Mouse (Mus musculus) ES-Bruce4 (cell line): Measurements from ENCODE around the gene Thbs1. TPM values are rescaled to one million over a fixed set of nuclear protein-coding genes. Genes with fewer than 3 reads are reported as not detected.

ENCODE experiments used
- H3K27ac ChIP-seq: 2 replicates; pipeline ENCODE4 v1.5.1; 2012; ENCODE audit warnings: low read length, inconsistent platforms; ENCODE audit not compliant: insufficient read depth
- H3K27me3 ChIP-seq: 2 replicates; pipeline ENCODE4 v1.6.1; 2012; ENCODE audit warnings: mild to moderate bottlenecking, low read length, inconsistent platforms; ENCODE audit not compliant: control insufficient read depth, poor library complexity, insufficient read depth, severe bottlenecking
- H3K36me3 ChIP-seq: 2 replicates; pipeline ENCODE4 v1.6.1; 2012; ENCODE audit warnings: inconsistent platforms, mild to moderate bottlenecking, low read length, moderate library complexity; ENCODE audit not compliant: control insufficient read depth, poor library complexity, insufficient read depth, severe bottlenecking
- H3K4me1 ChIP-seq: one replicate; pipeline ENCODE4 v1.8.1; 2011; ENCODE audit warnings: low read length; ENCODE audit not compliant: control insufficient read depth, insufficient read depth
- H3K4me3 ChIP-seq: 2 replicates; pipeline ENCODE4 v1.5.1; 2011; ENCODE audit warnings: low read depth, mild to moderate bottlenecking, low read length
- H3K9ac ChIP-seq: 2 replicates; pipeline ENCODE4 v1.6.1; 2012; ENCODE audit warnings: low read depth, mild to moderate bottlenecking, inconsistent platforms; ENCODE audit not compliant: poor library complexity, severe bottlenecking
- H3K9me3 ChIP-seq: replicated peaks from 2 replicates; pipeline ENCODE4 v1.6.1; 2012; ENCODE audit warnings: mild to moderate bottlenecking, low read length, inconsistent platforms; ENCODE audit not compliant: control insufficient read depth, poor library complexity, insufficient read depth, severe bottlenecking
- CTCF ChIP-seq: IDR thresholded peaks from one replicate; pipeline ENCODE4 v1.8.1; 2011; ENCODE audit warnings: low read depth, low read length
- EP300 ChIP-seq: IDR thresholded peaks from 2 replicates; pipeline ENCODE4 v1.6.1; 2011; ENCODE audit warnings: low read depth, low read length; ENCODE audit not compliant: insufficient read depth
- POLR2A ChIP-seq: IDR thresholded peaks from one replicate; pipeline ENCODE4 v1.8.1; 2011; ENCODE audit warnings: low read length; ENCODE audit not compliant: insufficient read depth
- polyA plus RNA-seq: library from polyadenylated mRNA; stranded (reverse); fragments of >200 nt; gene quantifications from 2 replicates; pipeline ENCODE4 v1.2.4, GENCODE M21; 2011; ENCODE audit warnings: low read depth; ENCODE audit not compliant: missing spikeins, insufficient read depth, insufficient read length

Thbs1 gene
- polyA plus RNA-seq, 1 experiment, result 116 TPM

DNA sequence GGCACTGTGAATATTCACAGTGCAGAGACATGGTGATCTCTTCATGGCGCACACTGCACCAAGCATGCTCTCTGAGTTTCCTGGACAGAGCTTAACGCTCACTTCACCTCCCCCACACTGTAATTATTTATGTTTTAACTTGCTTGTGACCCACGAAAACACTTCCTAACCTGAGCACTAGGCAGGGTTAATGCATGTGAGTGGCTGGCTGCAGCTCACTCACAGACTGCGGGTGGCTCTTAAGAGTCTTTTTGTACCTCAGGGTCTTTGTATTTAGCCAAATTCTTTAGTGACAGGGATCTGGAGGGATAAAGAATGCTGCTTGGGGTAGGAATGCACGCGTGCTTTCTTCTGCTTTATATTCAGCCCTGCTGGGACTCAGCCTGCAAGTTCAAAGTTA, 48.9 kb downstream of the Thbs1 start:
- H3K27me3 ChIP-seq, result no peaks in the 10 kb centered on the region
- no peak overlapping the region for H3K27ac ChIP-seq
- H3K4me1 ChIP-seq, result no peaks in the 10 kb centered on the region
- H3K4me3 ChIP-seq, result no peak overlapping the region
- no peak for TF ChIP-seq EP300
- no peak for TF ChIP-seq POLR2A
- no peak for TF ChIP-seq CTCF
- H3K9me3 ChIP-seq, result no peaks in the 10 kb centered on the region
- no peaks in the 10 kb centered on the region for H3K36me3 ChIP-seq
- no peak overlapping the region for H3K9ac ChIP-seq

DNA sequence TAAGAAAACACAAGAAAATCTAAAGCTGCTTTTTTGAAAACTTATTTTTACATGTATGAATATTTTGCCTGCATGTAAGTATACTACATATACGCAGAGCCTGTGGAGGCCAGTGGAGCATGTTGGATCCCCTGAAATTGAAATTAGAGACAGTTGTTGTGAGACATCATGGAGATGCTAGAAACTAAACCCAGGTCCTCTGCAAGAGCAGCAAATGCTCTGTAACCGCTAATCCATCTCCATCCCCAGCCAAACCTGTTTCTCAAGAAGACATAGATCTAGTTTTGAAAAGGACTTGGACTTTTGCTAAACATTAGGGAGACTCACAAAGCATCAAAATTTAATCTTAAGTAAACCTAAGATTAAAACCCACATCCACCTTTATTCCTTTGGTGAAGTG, 49.3 kb downstream of the Thbs1 start:
- Histone ChIP-seq H3K4me3 (no peak overlapping the region), H3K4me1 (no peaks in the 10 kb centered on the region), H3K9me3 (no peaks in the 10 kb centered on the region), H3K27ac (no peak overlapping the region), H3K27me3 (no peaks in the 10 kb centered on the region), H3K36me3 (no peaks in the 10 kb centered on the region), H3K9ac (no peak overlapping the region)
- no peak for TF ChIP-seq POLR2A
- no peak for TF ChIP-seq CTCF
- TF ChIP-seq EP300, result no peak

DNA sequence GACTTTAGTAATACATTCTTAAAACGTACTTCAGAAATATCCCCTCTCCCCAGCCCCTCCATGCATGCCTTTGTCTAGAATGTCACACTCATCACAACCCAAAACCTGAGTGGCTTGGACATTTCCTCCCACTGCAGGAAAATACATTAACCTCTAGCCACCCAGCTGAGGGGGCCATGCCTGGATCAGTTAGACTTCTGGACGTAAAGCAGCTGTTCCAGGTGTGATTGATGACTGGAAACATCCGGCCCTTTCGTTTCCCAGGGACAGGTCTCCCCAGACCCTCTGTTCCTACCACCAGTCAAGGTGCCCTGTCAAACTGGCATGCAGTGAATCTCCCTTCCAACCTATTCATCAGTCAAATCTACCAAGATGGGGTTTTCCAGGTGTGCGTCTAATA, 50.8 kb downstream of the Thbs1 start:
- no peak overlapping the region for H3K27ac ChIP-seq
- H3K36me3 ChIP-seq, result no peaks in the 10 kb centered on the region
- H3K4me1 ChIP-seq, result no peaks in the 10 kb centered on the region
- no peaks in the 10 kb centered on the region for H3K27me3 ChIP-seq
- TF ChIP-seq CTCF (no peak), EP300 (no peak), POLR2A (no peak)
- no peak overlapping the region for H3K9ac ChIP-seq
- no peaks in the 10 kb centered on the region for H3K9me3 ChIP-seq
- H3K4me3 ChIP-seq, result no peak overlapping the region

DNA sequence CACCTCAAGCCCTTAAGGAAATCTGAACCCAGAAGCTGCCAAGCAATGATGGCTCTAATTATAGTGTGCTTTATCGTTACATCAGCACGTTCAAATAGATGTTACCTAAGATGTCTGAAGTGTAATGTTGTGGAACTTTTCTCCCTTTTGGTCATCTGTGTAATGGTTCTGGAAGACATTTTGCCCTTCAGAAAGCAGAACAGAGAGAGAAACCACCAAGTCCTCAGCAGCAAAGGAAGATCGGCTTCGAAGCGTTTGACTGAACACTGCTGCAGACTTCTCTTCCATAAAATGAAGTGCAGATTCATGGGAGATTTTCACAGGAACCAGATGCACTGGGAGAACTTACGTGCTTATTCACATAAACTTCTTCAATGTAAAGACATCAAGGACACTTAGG, 52.5 kb downstream of the Thbs1 start:
- H3K27ac ChIP-seq, result no peak overlapping the region
- H3K9me3 ChIP-seq, result no peaks in the 10 kb centered on the region
- TF ChIP-seq CTCF (no peak), POLR2A (no peak)
- H3K4me3 ChIP-seq, result no peak overlapping the region
- H3K9ac ChIP-seq, result no peak overlapping the region
- no peaks in the 10 kb centered on the region for H3K4me1 ChIP-seq
- no peaks in the 10 kb centered on the region for H3K27me3 ChIP-seq
- H3K36me3 ChIP-seq, result no peaks in the 10 kb centered on the region

DNA sequence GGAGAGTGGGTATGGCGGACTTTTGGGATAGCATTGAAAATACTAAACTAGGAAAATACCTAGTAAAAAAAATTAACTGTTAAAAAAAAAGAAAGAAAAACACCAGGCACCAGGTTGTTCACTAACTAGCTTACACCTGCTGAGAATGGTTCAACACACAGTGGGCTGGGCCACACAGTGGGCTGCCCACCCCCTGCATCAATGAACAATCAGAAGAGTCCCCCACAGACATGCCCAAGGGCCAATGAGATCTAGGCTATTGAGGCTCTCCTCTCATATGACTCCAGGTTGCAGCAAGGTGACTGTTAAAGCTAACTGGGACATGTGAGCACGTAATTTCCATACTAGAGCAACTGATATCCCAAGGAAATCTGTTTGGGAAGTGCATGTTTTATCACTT, 54.0 kb downstream of the Thbs1 start:
- Histone ChIP-seq H3K9ac (no peak overlapping the region), H3K27ac (no peak overlapping the region), H3K9me3 (no peaks in the 10 kb centered on the region), H3K4me1 (no peaks in the 10 kb centered on the region), H3K27me3 (no peaks in the 10 kb centered on the region), H3K4me3 (no peak overlapping the region), H3K36me3 (no peaks in the 10 kb centered on the region)
- TF ChIP-seq EP300 (no peak), POLR2A (no peak), CTCF (no peak)

DNA sequence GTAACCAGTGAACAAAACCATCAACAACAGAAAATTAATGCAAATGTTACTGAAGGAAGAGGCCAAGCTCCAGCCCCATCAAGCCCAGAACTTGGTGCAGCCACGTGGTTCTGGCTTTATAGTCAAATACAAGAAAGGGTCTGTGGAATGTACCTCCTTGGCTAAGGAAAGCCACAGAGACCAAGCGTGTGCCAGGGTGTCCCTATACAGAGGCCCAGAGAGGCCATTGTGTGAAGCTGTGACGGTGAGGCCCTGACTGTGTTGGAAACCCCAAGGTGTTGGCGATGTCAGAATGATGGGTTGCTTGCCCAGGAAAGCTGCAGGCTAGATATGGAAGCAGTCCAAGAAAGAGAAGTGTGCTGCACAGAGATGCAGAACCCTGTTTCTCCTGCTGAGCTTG, 56.1 kb downstream of the Thbs1 start:
- TF ChIP-seq EP300 (no peak), POLR2A (no peak), CTCF (no peak)
- Histone ChIP-seq H3K9me3 (no peaks in the 10 kb centered on the region), H3K36me3 (no peaks in the 10 kb centered on the region), H3K27me3 (no peaks in the 10 kb centered on the region), H3K4me1 (no peaks in the 10 kb centered on the region), H3K4me3 (no peak overlapping the region), H3K27ac (no peak overlapping the region), H3K9ac (no peak overlapping the region)

DNA sequence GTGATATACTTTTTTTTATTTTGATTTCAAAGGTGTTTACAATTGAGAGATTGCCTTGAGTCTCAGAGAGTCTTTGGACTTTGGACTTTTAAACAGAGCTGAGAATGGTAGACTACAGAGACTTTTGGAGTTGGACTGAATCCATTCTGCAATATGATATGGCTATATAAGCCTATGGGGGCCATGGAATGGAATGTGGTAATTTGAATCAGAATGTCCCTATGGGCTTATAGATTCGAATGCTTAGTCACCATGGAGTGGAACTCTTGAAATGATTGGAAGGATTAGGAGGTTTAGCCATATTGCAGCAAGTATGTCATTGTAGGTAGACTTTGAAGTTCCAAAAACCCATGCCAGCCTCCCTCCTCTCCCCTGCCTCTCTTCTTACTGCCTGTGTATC, 56.5 kb downstream of the Thbs1 start:
- H3K36me3 ChIP-seq, result no peaks in the 10 kb centered on the region
- TF ChIP-seq EP300 (no peak), CTCF (no peak), POLR2A (no peak)
- no peaks in the 10 kb centered on the region for H3K4me1 ChIP-seq
- H3K9me3 ChIP-seq, result no peaks in the 10 kb centered on the region
- no peak overlapping the region for H3K27ac ChIP-seq
- no peak overlapping the region for H3K9ac ChIP-seq
- H3K27me3 ChIP-seq, result no peaks in the 10 kb centered on the region
- no peak overlapping the region for H3K4me3 ChIP-seq
